Mouse (Mus musculus): Measurements from ENCODE around the gene Sh3gl2.

DNA sequence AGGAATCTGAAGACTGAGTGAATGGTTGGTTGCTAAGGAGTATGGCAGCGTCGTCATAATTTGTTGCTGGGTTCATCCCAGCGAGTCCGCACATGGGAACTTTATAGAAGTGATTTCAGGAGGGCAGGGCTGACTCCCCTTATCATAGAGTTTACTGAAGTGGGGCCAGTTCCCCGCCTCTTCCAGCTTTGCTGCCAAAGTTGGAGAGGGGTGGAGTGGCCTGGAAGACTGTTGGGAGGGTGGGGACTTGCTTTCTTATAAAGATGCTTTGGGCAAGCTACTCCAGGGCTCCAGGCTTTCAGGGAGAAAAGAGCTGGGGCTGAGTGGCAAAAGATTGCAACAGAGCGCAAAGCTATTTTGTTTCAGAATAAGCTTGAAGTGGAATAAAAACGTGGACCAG is 308.4 kb downstream of the Sh3gl2 start:
- TF ChIP-seq CTCF (IDR thresholded peaks at IDR 0.05; ENCODE audit: low read depth) (no peak), EP300 (optimal IDR thresholded peaks at IDR 0.05) (no peak)
